Mouse (Mus musculus) G1E (cell line): ENCODE measurements at regions not wholly inside any gene's neighbourhood (a gene's known extent, or its start where the extent isn't known, plus 50 kb on each side); places are given as distances from the start of the nearest gene placed in this dataset.

Source experiments
- ATAC-seq: 2 replicates; pipeline ENCODE4 v1.8.0; 2016; ENCODE audit warnings: mild to moderate bottlenecking; ENCODE audit not compliant: insufficient number of reproducible peaks, poor library complexity, low FRiP score, severe bottlenecking; ENCODE audit errors: extremely low read depth
- DNase-seq: peaks from one replicate; pipeline ENCODE4 v3.0.0; 2012; ENCODE audit warnings: low spot score
- H3K27me3 ChIP-seq: 2 replicates; pipeline ENCODE4 v1.6.1; 2012; ENCODE audit warnings: mild to moderate bottlenecking, low read length, inconsistent platforms; ENCODE audit not compliant: insufficient read depth
- H3K36me3 ChIP-seq: replicated peaks from 2 replicates; pipeline ENCODE3; 2012; ENCODE audit warnings: mild to moderate bottlenecking, inconsistent platforms
- H3K4me1 ChIP-seq: 2 replicates; pipeline ENCODE4 v1.6.1; 2012; ENCODE audit warnings: low read depth, low read length, inconsistent platforms, mixed read lengths; ENCODE audit not compliant: insufficient read depth
- H3K4me3 ChIP-seq: 2 replicates; pipeline ENCODE4 v1.5.1; 2012; ENCODE audit warnings: low read depth, mild to moderate bottlenecking, inconsistent platforms, low read length, moderate library complexity, mixed read lengths
- H3K9me3 ChIP-seq: replicated peaks from 2 replicates; pipeline ENCODE4 v1.6.1; 2012; ENCODE audit warnings: inconsistent platforms
- CTCF ChIP-seq: IDR thresholded peaks from 2 replicates; pipeline ENCODE4 v1.5.1; 2012; ENCODE audit warnings: low read depth, low read length, inconsistent platforms, mixed read lengths
- GATA1 ChIP-seq: IDR thresholded peaks from 2 replicates; pipeline ENCODE4 v1.6.1; 2012; ENCODE audit warnings: borderline replicate concordance, low read length, inconsistent platforms, mixed read lengths
- GATA2 ChIP-seq: IDR thresholded peaks from 2 replicates; pipeline ENCODE4 v1.6.1; 2012; ENCODE audit warnings: low read depth, low read length, inconsistent platforms, borderline replicate concordance
- POLR2AphosphoS5 ChIP-seq: IDR thresholded peaks from 2 replicates; pipeline ENCODE4 v1.6.1; 2012; ENCODE audit warnings: low read depth, low read length, inconsistent platforms; ENCODE audit not compliant: insufficient replicate concordance
- TAL1 ChIP-seq: conservative IDR thresholded peaks from 2 replicates; pipeline ENCODE4 v1.6.1; 2012; ENCODE audit warnings: low read depth, low read length, inconsistent platforms, mixed read lengths

GRCm38 (mm10) chr14:120560416-120560815 is 82.2 kb downstream of the Rap2a start:
- no peaks in the 10 kb centered on the region for H3K36me3 ChIP-seq
- no peaks in the 10 kb centered on the region for H3K27me3 ChIP-seq
- no peak for ATAC-seq
- DNase-seq, result no peak
- H3K9me3 ChIP-seq, result peaks cover 4% of the 10 kb centered on the region
- no peak for TF ChIP-seq TAL1
- TF ChIP-seq GATA1, result no peak
- TF ChIP-seq POLR2AphosphoS5, result no peak
- TF ChIP-seq GATA2, result no peak
- no peak for TF ChIP-seq CTCF
- no peaks in the 10 kb centered on the region for H3K4me1 ChIP-seq
- H3K4me3 ChIP-seq, result no peak overlapping the region

- H3K27me3 ChIP-seq, result no peaks in the 10 kb centered on the region
- no peaks in the 10 kb centered on the region for H3K4me1 ChIP-seq
- no peaks in the 10 kb centered on the region for H3K36me3 ChIP-seq
- H3K4me3 ChIP-seq, result no peak overlapping the region
- TF ChIP-seq GATA1 (no peak), TAL1 (no peak), POLR2AphosphoS5 (no peak), GATA2 (no peak), CTCF (no peak)
- peaks cover 8% of the 10 kb centered on the region for H3K9me3 ChIP-seq
- ATAC-seq (no peak), DNase-seq (no peak)
Observed at GRCm38 (mm10) chr14:120560987-120561386, 82.7 kb downstream of the Rap2a start.

GRCm38 (mm10) chr14:120566945-120567344 is 88.7 kb downstream of the Rap2a start:
- ATAC-seq (no peak), DNase-seq (no peak)
- H3K4me1 ChIP-seq, result no peaks in the 10 kb centered on the region
- H3K4me3 ChIP-seq, result no peak overlapping the region
- H3K36me3 ChIP-seq, result no peaks in the 10 kb centered on the region
- H3K27me3 ChIP-seq, result no peaks in the 10 kb centered on the region
- peaks cover 32% of the 10 kb centered on the region for H3K9me3 ChIP-seq
- TF ChIP-seq POLR2AphosphoS5, result no peak
- TF ChIP-seq GATA1, result no peak
- TF ChIP-seq TAL1, result no peak
- TF ChIP-seq GATA2, result no peak
- TF ChIP-seq CTCF, result no peak

GRCm38 (mm10) chr14:120568054-120568453 is 89.8 kb downstream of the Rap2a start:
- H3K4me1 ChIP-seq, result no peaks in the 10 kb centered on the region
- H3K36me3 ChIP-seq, result no peaks in the 10 kb centered on the region
- H3K4me3 ChIP-seq, result no peak overlapping the region
- no peaks in the 10 kb centered on the region for H3K27me3 ChIP-seq
- peaks cover 40% of the 10 kb centered on the region for H3K9me3 ChIP-seq
- DNase-seq, result no peak
- no peak for ATAC-seq
- TF ChIP-seq CTCF (no peak), TAL1 (no peak), GATA1 (no peak), GATA2 (no peak), POLR2AphosphoS5 (no peak)

GRCm38 (mm10) chr14:120572238-120572637 is 94.0 kb downstream of the Rap2a start:
- Histone ChIP-seq H3K4me3 (no peak overlapping the region), H3K27me3 (no peaks in the 10 kb centered on the region), H3K9me3 (peaks cover 54% of the 10 kb centered on the region), H3K4me1 (no peaks in the 10 kb centered on the region), H3K36me3 (no peaks in the 10 kb centered on the region)
- TF ChIP-seq GATA2 (no peak), TAL1 (no peak), POLR2AphosphoS5 (no peak), GATA1 (no peak), CTCF (no peak)
- no peak for ATAC-seq
- DNase-seq, result no peak

- TF ChIP-seq CTCF (no peak), TAL1 (no peak), GATA1 (no peak), GATA2 (no peak), POLR2AphosphoS5 (no peak)
Observed at GRCm38 (mm10) chr14:120575202-120575601, 97.0 kb downstream of the Rap2a start.

GRCm38 (mm10) chr14:120578352-120579080 is 100.3 kb downstream of the Rap2a start:
- H3K9me3 ChIP-seq, result peaks cover 48% of the 10 kb centered on the region
- H3K4me3 ChIP-seq, result no peak overlapping the region
- H3K4me1 ChIP-seq, result no peaks in the 10 kb centered on the region
- H3K36me3 ChIP-seq, result no peaks in the 10 kb centered on the region
- no peak for TF ChIP-seq GATA1
- no peak for TF ChIP-seq GATA2
- TF ChIP-seq CTCF, result no peak
- no peak for TF ChIP-seq POLR2AphosphoS5
- no peak for TF ChIP-seq TAL1
- H3K27me3 ChIP-seq, result no peaks in the 10 kb centered on the region
- DNase-seq (no peak), ATAC-seq (no peak)

More at GRCm38 (mm10) chr14:120575202-120575601, 97.0 kb downstream of the Rap2a start:
- ATAC-seq, result no peak
- peaks cover 40% of the 10 kb centered on the region for H3K9me3 ChIP-seq
- H3K4me1 ChIP-seq, result no peaks in the 10 kb centered on the region
- no peaks in the 10 kb centered on the region for H3K27me3 ChIP-seq
- no peak overlapping the region for H3K4me3 ChIP-seq
- no peak for DNase-seq
- H3K36me3 ChIP-seq, result no peaks in the 10 kb centered on the region
